Mouse (Mus musculus) CD4-positive, CD25-positive, alpha-beta regulatory T cell, adult 9 weeks (primary cell): ENCODE results near the gene Csnka2ip. TPM values are rescaled to one million over a fixed set of nuclear protein-coding genes. Genes with fewer than 3 reads are reported as not detected.

Experiments used
- polyA plus RNA-seq: library from polyadenylated mRNA; unstranded; fragments of 100-300 nt; shearing (Covaris generic); gene quantifications from one replicate; pipeline ENCODE4 v1.2.1, GENCODE M21; 2017

Csnka2ip gene
- not detected for polyA plus RNA-seq

GRCm38 (mm10) chr16:64602308-64602707 is at the start of gene Csnka2ip:
Gene Csnka2ip, minus strand, starts transcription at chr16:64602408.

Other genes with a start within 250 kb of the Csnka2ip start
- 43.4 TPM for gene 4930453N24Rik, start 168.8 kb upstream of the Csnka2ip start, polyA plus RNA-seq
- gene Zfp654, start 249.2 kb upstream of the Csnka2ip start, polyA plus RNA-seq, result 8.8 TPM
- gene Cggbp1, start 249.6 kb upstream of the Csnka2ip start, polyA plus RNA-seq, result 52.2 TPM